Mouse (Mus musculus) spleen, embryonic (tissue): ENCODE data around the gene Pi4kb.
"Not testable (repeated sequence)": the region's sequence is repeated elsewhere in the genome, so short reads cannot be mapped to it uniquely, and the experiment has no call there.

Source experiments
- CTCF ChIA-PET: fragments of 350-600 bp; sonication (Branson Sonifier 250); formaldehyde crosslinking; loops from one replicate; lab custom pipeline; 2022; lab: Charles Lee

Pi4kb gene

GRCm38 (mm10) chr3:95014428-95015151 is 40.1 kb downstream of the Pi4kb start:
- CTCF ChIA-PET = interaction anchor here (0.5 kb wide), 1 partner anchor 1712 kb away, joined by 4 read pairs; no protein-coding TSS in a partner anchor

- CTCF ChIA-PET = interaction anchor here (0.6 to 0.7 kb wide), 2 partner anchors 18 to 39 kb away, joined by 3 read pairs; no protein-coding TSS in a partner anchor
These were observed 40.9 kb downstream of the Pi4kb start, which contains the start of gene Zfp687 for GRCm38 (mm10) chr3:95015337-95015872. Zfp687 (minus strand) TSS chr3:95015448.

GRCm38 (mm10) chr3:95015891-95016531 is 41.5 kb downstream of the Pi4kb start:
- CTCF ChIA-PET = interaction anchor here (0.6 to 0.7 kb wide), 2 partner anchors 18 to 38 kb away, joined by 3 read pairs; no protein-coding TSS in a partner anchor

GRCm38 (mm10) chr3:95016532-95017056 is 42.1 kb downstream of the Pi4kb start:
- CTCF ChIA-PET = no interaction called here

GRCm38 (mm10) chr3:95018741-95019140 is 44.2 kb downstream of the Pi4kb start:
- CTCF ChIA-PET = interaction anchor here (0.5 to 1.0 kb wide), 3 partner anchors 8 to 438 kb away, joined by 3 to 4 read pairs (median 4); no protein-coding TSS in a partner anchor

- CTCF ChIA-PET = not testable (repeated sequence)
These were observed 46.4 kb downstream of the Pi4kb start for GRCm38 (mm10) chr3:95020956-95021355.

- CTCF ChIA-PET = no interaction called here
These were observed 50.0 kb downstream of the Pi4kb start for GRCm38 (mm10) chr3:95024551-95024950.

- CTCF ChIA-PET = no interaction called here
These were observed 50.7 kb downstream of the Pi4kb start for GRCm38 (mm10) chr3:95025202-95025601.

GRCm38 (mm10) chr3:95027057-95027645 is 52.6 kb downstream of the Pi4kb start:
- CTCF ChIA-PET = interaction anchor here (0.6 to 0.7 kb wide), 2 partner anchors 8 to 80 kb away, joined by 3 to 4 read pairs; no protein-coding TSS in a partner anchor

- CTCF ChIA-PET = no interaction called here
These were observed 53.2 kb downstream of the Pi4kb start for GRCm38 (mm10) chr3:95027701-95028100.

- CTCF ChIA-PET = no interaction called here
These were observed 54.1 kb downstream of the Pi4kb start for GRCm38 (mm10) chr3:95028603-95029002.

- CTCF ChIA-PET = not testable (repeated sequence)
These were observed 54.8 kb downstream of the Pi4kb start for GRCm38 (mm10) chr3:95029291-95029827.

GRCm38 (mm10) chr3:95029953-95030352 is 55.4 kb downstream of the Pi4kb start:
- CTCF ChIA-PET = no interaction called here

GRCm38 (mm10) chr3:95041625-95042024 is 67.1 kb downstream of the Pi4kb start:
- CTCF ChIA-PET = interaction anchor here (0.8 kb wide), 1 partner anchor 46 kb away, joined by 3 read pairs; no protein-coding TSS in a partner anchor

GRCm38 (mm10) chr3:95042166-95042837 is 67.8 kb downstream of the Pi4kb start, which contains the start of gene Psmd4:
Psmd4 (minus strand) TSS chr3:95042614.
- CTCF ChIA-PET = interaction anchor here (0.8 kb wide), 1 partner anchor 45 kb away, joined by 3 read pairs; no protein-coding TSS in a partner anchor

GRCm38 (mm10) chr3:95042838-95043229 is 68.3 kb downstream of the Pi4kb start:
- CTCF ChIA-PET = interaction anchor here (0.6 to 0.7 kb wide), 2 partner anchors 9 to 96 kb away, joined by 6 to 8 read pairs; no protein-coding TSS in a partner anchor

GRCm38 (mm10) chr3:95043251-95043650 is 68.7 kb downstream of the Pi4kb start:
- CTCF ChIA-PET = interaction anchor here (0.6 to 0.7 kb wide), 3 partner anchors 9 to 107 kb away, joined by 3 to 8 read pairs (median 6); no protein-coding TSS in a partner anchor

GRCm38 (mm10) chr3:95046462-95047057 is 72.0 kb downstream of the Pi4kb start:
- CTCF ChIA-PET = no interaction called here

- CTCF ChIA-PET = no interaction called here
These were observed 73.4 kb downstream of the Pi4kb start for GRCm38 (mm10) chr3:95047914-95048313.

- CTCF ChIA-PET = interaction anchor here (0.6 to 0.7 kb wide), 6 partner anchors 55 to 539 kb away, joined by 3 to 11 read pairs (median 4); no protein-coding TSS in a partner anchor
These were observed 78.4 kb downstream of the Pi4kb start for GRCm38 (mm10) chr3:95052959-95053358.
